Mouse (Mus musculus): ENCODE results near the gene Hdac2.

DNA sequence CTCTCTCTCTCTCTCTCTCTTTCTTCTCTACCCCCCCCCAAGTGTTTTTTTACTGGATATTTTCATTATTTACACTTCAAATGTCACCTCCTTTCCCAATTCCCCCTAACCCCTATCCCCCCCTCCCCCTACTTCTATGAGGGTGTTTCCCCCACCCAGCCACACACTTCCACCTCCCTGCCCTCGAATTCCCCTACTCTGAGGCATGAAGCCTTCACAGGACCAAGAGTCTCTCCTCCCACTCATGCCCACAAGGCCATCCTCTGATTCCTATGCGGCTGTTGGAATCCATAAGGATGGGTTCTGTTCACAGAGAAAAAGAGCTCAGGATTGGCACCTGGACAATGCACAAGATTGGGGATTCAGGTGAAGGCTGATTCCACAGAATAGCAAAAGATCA is 38.1 kb upstream of the Hdac2 start:
- TF ChIP-seq CTCF (IDR thresholded peaks at IDR 0.05), result no peak
- TF ChIP-seq EP300 (IDR thresholded peaks at IDR 0.05), result no peak
